Mouse (Mus musculus): ENCODE measurements around the gene Sccpdh. TPM values are rescaled to one million over a fixed set of nuclear protein-coding genes. Genes with fewer than 3 reads are reported as not detected.

Sccpdh gene
- 111 and 113 TPM in 2 replicates for polyA plus RNA-seq (2015; fragmentation: Nextera tagmentation; extraction: Ambion mirVana)

- peak; percentile 85 for ATAC-seq
Observed at GRCm38 (mm10) chr1:179668013-179668805, at the start of gene Sccpdh. TSS of gene Sccpdh (plus strand) at chr1:179668210.

DNA sequence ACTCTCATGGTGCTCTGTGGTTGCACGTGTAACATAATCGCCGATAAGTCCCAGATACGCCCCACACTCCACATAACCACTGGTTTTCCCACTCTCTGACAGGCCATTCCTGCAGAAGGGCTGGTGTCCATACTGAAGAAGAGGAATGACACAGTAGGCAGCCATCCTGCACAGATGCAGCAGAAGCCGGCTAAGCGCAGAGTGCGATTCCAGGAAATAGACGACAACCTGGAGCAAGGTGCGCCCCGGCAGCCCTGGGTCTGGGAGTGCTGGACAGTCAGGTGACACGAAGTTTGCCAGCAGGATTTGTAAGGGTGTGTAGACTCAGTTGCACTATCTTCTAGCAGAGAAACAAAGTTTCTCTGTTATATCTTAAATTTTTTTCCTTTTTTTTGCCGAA, 45.3 kb upstream of the Sccpdh start:
- H3K4me2 ChIP-seq (replicated peaks; ENCODE audit: low read depth) = no peak overlapping the region
- no peak overlapping the region for H3K27ac ChIP-seq (ENCODE audit: low read depth, low read length)
- no peak overlapping the region for H3K9ac ChIP-seq (ENCODE audit: low read depth, low read length)
- 87% methylated on average over 12 of the region's 12 CpGs for WGBS
- H3K4me1 ChIP-seq (replicated peaks; ENCODE audit: control insufficient read depth, insufficient read depth, low read length) = no peaks in the 10 kb centered on the region
- H3K9me3 ChIP-seq (ENCODE audit: control insufficient read depth) = no peaks in the 10 kb centered on the region
- H3K36me3 ChIP-seq (ENCODE audit: control insufficient read depth, insufficient read depth) = peaks cover 19% of the 10 kb centered on the region
- no peak for TF ChIP-seq CTCF (IDR thresholded peaks at IDR 0.05; ENCODE audit: low read depth)
- ATAC-seq = no peak
- no peak overlapping the region for H3K4me3 ChIP-seq (ENCODE audit: low read depth, low read length)
- no peaks in the 10 kb centered on the region for H3K27me3 ChIP-seq (replicated peaks; ENCODE audit: control insufficient read depth, insufficient read depth, low read length)

More at GRCm38 (mm10) chr1:179668013-179668805, at the start of gene Sccpdh:
- no peaks in the 10 kb centered on the region for H3K4me1 ChIP-seq (replicated peaks; ENCODE audit: control insufficient read depth, insufficient read depth, low read length)
- peak within 1 kb of the TSS; percentile 88 for H3K4me2 ChIP-seq (replicated peaks; ENCODE audit: low read depth)
- H3K27ac ChIP-seq (ENCODE audit: low read depth, low read length) = peak within 1 kb of the TSS; percentile 88
- no peak; the same call in 1 of the 2 replicates for TF ChIP-seq CTCF (IDR thresholded peaks at IDR 0.05; ENCODE audit: low read depth)
- no peaks in the 10 kb centered on the region for H3K9me3 ChIP-seq (ENCODE audit: control insufficient read depth)
- no peaks in the 10 kb centered on the region for H3K27me3 ChIP-seq (replicated peaks; ENCODE audit: control insufficient read depth, insufficient read depth, low read length)
- peak within 1 kb of the TSS; percentile 68 for H3K4me3 ChIP-seq (ENCODE audit: low read depth, low read length)
- peaks cover 9% of the 10 kb centered on the region; the same call in 1 of the 2 replicates for H3K36me3 ChIP-seq (ENCODE audit: control insufficient read depth, insufficient read depth)
- peak within 1 kb of the TSS; percentile 74 for H3K9ac ChIP-seq (ENCODE audit: low read depth, low read length)
- under 1% methylated on average over 74 of the region's 84 CpGs for WGBS

DNA sequence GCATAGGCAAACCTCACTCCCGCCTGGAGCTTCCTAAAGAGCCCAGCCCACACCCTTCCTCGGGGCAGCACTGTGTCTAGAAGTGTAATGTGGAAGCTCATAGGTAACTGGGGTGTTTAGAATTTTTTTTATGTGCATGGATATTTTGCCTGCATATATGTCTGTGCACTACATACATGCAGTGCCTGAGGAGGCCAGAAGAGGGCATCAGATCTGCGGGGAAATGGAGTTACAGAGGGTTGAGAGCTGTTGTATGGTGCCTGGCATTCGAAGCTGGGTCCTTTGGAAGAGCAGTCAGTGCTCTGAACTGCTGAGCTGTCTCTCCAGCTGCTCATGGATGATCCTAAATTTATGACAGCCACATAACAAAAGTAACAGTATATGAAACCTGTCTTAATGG, 44.4 kb upstream of the Sccpdh start:
- Histone ChIP-seq H3K4me2 (replicated peaks; ENCODE audit: low read depth) (no peak overlapping the region), H3K27me3 (replicated peaks; ENCODE audit: control insufficient read depth, insufficient read depth, low read length) (no peaks in the 10 kb centered on the region), H3K27ac (ENCODE audit: low read depth, low read length) (no peak overlapping the region), H3K9me3 (ENCODE audit: control insufficient read depth) (no peaks in the 10 kb centered on the region), H3K9ac (ENCODE audit: low read depth, low read length) (no peak overlapping the region), H3K36me3 (ENCODE audit: control insufficient read depth, insufficient read depth) (peaks cover 17% of the 10 kb centered on the region), H3K4me3 (ENCODE audit: low read depth, low read length) (no peak overlapping the region), H3K4me1 (replicated peaks; ENCODE audit: control insufficient read depth, insufficient read depth, low read length) (no peaks in the 10 kb centered on the region)
- WGBS = 60% methylated on average over 4 of the region's 4 CpGs
- TF ChIP-seq CTCF (IDR thresholded peaks at IDR 0.05; ENCODE audit: low read depth) = peak; percentile 75
- no peak for ATAC-seq

GRCm38 (mm10) chr1:179624354-179624753, 43.7 kb upstream of the Sccpdh start:
- ATAC-seq = no peak
- Histone ChIP-seq H3K4me2 (replicated peaks; ENCODE audit: low read depth) (no peak overlapping the region), H3K36me3 (ENCODE audit: control insufficient read depth, insufficient read depth) (peaks cover 15% of the 10 kb centered on the region), H3K27me3 (replicated peaks; ENCODE audit: control insufficient read depth, insufficient read depth, low read length) (no peaks in the 10 kb centered on the region), H3K4me1 (replicated peaks; ENCODE audit: control insufficient read depth, insufficient read depth, low read length) (0 out of 2 replicates have a peak, but pooled peaks cover 2% of the 10 kb centered on the region), H3K4me3 (ENCODE audit: low read depth, low read length) (no peak overlapping the region), H3K9me3 (ENCODE audit: control insufficient read depth) (no peaks in the 10 kb centered on the region), H3K9ac (ENCODE audit: low read depth, low read length) (no peak overlapping the region), H3K27ac (ENCODE audit: low read depth, low read length) (no peak overlapping the region)
- peak; percentile 86 for TF ChIP-seq CTCF (IDR thresholded peaks at IDR 0.05; ENCODE audit: low read depth)
- 67% methylated on average over 4 of the region's 4 CpGs for WGBS

GRCm38 (mm10) chr1:179627855-179628254, 40.2 kb upstream of the Sccpdh start:
- H3K4me1 ChIP-seq (replicated peaks; ENCODE audit: control insufficient read depth, insufficient read depth, low read length) = 0 out of 2 replicates have a peak, but pooled peaks cover 3% of the 10 kb centered on the region
- no peak overlapping the region for H3K4me3 ChIP-seq (ENCODE audit: low read depth, low read length)
- H3K27me3 ChIP-seq (replicated peaks; ENCODE audit: control insufficient read depth, insufficient read depth, low read length) = no peaks in the 10 kb centered on the region
- WGBS = 86% methylated on average over 4 of the region's 4 CpGs
- TF ChIP-seq CTCF (IDR thresholded peaks at IDR 0.05; ENCODE audit: low read depth) = no peak
- peaks cover 15% of the 10 kb centered on the region for H3K36me3 ChIP-seq (ENCODE audit: control insufficient read depth, insufficient read depth)
- no peak overlapping the region for H3K9ac ChIP-seq (ENCODE audit: low read depth, low read length)
- no peak overlapping the region for H3K4me2 ChIP-seq (replicated peaks; ENCODE audit: low read depth)
- no peaks in the 10 kb centered on the region for H3K9me3 ChIP-seq (ENCODE audit: control insufficient read depth)
- H3K27ac ChIP-seq (ENCODE audit: low read depth, low read length) = no peak overlapping the region
- ATAC-seq = no peak

- ATAC-seq = peak; percentile 92
- no peak overlapping the region for H3K4me3 ChIP-seq (ENCODE audit: low read depth, low read length)
- no peak overlapping the region for H3K9ac ChIP-seq (ENCODE audit: low read depth, low read length)
Observed at GRCm38 (mm10) chr1:179628438-179629106, 39.4 kb upstream of the Sccpdh start.

More at GRCm38 (mm10) chr1:179628438-179629106, 39.4 kb upstream of the Sccpdh start:
- Histone ChIP-seq H3K27me3 (replicated peaks; ENCODE audit: control insufficient read depth, insufficient read depth, low read length) (no peaks in the 10 kb centered on the region), H3K27ac (ENCODE audit: low read depth, low read length) (peak overlapping the region; percentile 43; the same call in 1 of the 2 replicates), H3K36me3 (ENCODE audit: control insufficient read depth, insufficient read depth) (peaks cover 15% of the 10 kb centered on the region), H3K9me3 (ENCODE audit: control insufficient read depth) (no peaks in the 10 kb centered on the region), H3K4me1 (replicated peaks; ENCODE audit: control insufficient read depth, insufficient read depth, low read length) (0 out of 2 replicates have a peak, but pooled peaks cover 3% of the 10 kb centered on the region), H3K4me2 (replicated peaks; ENCODE audit: low read depth) (peak overlapping the region; percentile 45; the same call in 1 of the 2 replicates)
- 28% methylated on average over 8 of the region's 8 CpGs for WGBS
- no peak for TF ChIP-seq CTCF (IDR thresholded peaks at IDR 0.05; ENCODE audit: low read depth)
